Mouse (Mus musculus) granulocyte monocyte progenitor cell, adult 5-6 weeks (primary cell): ENCODE results near the gene Hgd. TPM values are rescaled to one million over a fixed set of nuclear protein-coding genes. Genes with fewer than 3 reads are reported as not detected.
A peak's percentile ranks its signal among the peaks of the same experiment; 100 is the strongest.
"Not testable (repeated sequence)": the region's sequence is repeated elsewhere in the genome, so short reads cannot be mapped to it uniquely, and the experiment has no call there.

Experiments
- ATAC-seq: replicated peaks from 2 replicates; pipeline ENCODE4 v1.8.0; 2016; ENCODE audit warnings: mild to moderate bottlenecking, moderate TSS enrichment, inconsistent platforms; ENCODE audit not compliant: poor library complexity, severe bottlenecking
- total RNA-seq, 2 experiments: library from RNA; stranded (forward) in 1 of 2; stranded (reverse) in 1 of 2; fragments of 200-712, 200-1000 nt in 1 of 2; fragments of >200 nt in 1 of 2; fragmentation: Nextera tagmentation in 1 of 2; gene quantifications; 2 replicates each; pipeline ENCODE4 v1.2.3; 2014 to 2017

Gene Hgd
- total RNA-seq, 2 experiments from 2014 or later, result not detected

DNA sequence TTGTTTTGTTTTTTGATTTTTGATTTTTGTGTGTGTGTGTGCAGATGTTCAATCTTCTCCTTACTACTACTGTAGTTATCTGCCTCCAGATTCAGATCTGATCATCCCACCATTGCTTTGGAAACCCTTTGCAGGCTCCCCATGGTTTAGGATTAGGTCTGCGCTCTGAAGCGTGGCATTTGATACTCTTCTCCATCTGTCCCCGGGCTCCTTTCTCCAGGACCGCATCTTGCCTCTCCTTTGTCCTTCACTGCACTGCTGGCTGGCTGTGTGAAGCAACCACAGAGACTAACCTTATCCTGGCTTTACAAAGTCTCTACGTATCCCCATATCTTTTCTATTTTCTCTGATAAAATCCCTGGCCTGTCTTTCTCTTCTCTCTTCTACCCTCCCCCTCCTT is 43.0 kb downstream of the Hgd start:
- ATAC-seq, result no peak

- no peak for ATAC-seq
These were observed 46.5 kb downstream of the Hgd start for GRCm38 (mm10) chr16:37626388-37626949.

GRCm38 (mm10) chr16:37628336-37628735 is 48.4 kb downstream of the Hgd start:
- ATAC-seq, result no peak

DNA sequence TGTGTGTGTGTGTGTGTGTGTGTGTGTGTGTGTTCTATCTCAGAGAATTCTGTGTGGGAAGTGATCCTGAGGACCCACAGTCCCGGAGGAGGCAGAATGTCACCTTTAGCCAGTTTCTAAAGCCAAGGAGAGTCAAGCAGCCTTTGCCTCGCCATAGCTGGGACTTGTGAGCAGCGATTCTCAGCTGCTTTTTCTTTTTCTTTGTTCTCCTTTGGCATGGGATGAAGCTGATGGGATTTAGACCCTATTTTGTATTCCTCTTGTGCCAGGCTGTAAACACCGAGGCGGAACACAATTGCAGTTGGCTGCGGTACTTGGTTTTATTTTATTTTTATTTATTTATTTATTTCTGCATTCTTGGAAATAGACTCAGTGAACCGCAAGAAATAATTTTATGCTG is 49.1 kb downstream of the Hgd start:
- no peak for ATAC-seq

GRCm38 (mm10) chr16:37634578-37634977 is 54.6 kb downstream of the Hgd start:
- ATAC-seq, result no peak

DNA sequence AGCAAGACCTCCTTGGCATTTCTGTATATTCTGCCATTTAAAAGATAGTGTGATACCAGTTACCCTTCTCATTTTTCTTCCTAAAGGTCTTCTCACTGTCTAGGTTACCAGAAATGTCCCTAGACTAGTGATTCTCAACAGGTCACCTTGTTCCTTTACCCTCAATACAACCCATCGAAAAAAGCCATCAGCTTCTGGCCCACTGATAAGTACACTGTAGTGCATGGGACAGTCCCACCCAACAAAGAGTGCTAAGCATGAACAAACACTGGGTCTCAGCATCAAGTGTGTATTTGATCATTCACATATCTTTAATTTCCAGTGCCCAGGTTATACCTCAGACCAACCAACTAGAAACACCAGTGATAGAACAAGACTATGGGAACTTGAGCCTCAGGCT is 55.1 kb downstream of the Hgd start:
- no peak for ATAC-seq

DNA sequence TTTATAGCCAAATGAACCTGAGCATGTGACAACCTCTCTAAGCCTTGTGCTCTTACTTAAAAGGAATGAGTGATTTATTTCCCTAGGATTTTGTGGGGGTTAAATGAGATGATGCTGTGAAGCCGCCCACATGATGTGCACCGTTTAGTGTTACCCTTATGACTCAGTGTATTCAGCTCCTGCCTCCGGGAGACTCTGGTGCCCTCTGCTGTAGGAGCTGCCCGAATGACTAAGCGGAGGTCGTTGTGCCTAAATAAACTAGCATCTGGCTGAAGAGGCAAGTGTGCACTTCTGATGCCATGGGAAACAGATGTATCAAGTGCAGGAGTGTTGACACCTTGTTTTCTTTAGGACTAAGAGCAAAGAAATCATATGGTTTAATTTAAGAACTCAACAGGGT is 56.2 kb downstream of the Hgd start:
- ATAC-seq, result no peak

DNA sequence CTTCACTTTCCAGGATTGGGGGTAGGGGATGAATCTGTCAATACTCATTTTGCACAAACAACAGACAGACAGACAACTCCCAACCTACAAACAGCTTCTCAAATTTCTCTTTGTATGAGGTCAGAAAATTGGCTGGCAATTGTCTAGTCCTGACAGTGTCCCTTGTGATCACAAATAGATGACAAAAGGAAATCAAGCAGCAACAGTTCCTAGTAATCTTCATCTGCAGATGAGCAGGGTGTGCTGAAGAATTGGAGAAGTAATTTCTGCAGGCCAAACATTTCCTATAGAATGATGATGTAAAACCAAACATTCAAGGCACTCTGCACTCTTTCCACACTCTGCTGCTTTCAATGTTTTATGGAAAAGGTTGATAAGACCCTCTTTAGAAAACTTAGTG is 57.8 kb downstream of the Hgd start:
- no peak for ATAC-seq

DNA sequence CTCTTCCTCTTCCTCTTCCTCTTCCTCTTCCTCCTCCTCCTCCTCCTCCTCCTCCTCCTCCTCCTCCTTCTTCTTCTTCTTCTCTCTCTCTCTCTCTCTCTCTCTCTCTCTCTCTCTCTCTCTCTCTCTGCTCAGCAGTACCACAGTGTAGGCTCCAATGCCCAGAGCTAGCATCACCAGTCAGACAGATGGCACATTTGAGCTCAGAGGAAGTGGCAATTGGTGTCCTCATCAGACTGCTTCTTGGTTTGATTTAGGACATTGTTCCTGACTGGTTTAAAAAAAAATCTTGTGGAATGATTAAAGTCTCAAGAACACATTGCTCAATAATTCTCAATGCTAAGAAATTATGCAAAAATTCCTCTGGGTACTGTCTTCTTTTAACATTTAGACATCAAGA is 60.6 kb downstream of the Hgd start:
- ATAC-seq, result not testable (repeated sequence)

- ATAC-seq, result no peak
These were observed 64.5 kb downstream of the Hgd start for GRCm38 (mm10) chr16:37644486-37644885.

GRCm38 (mm10) chr16:37645211-37645610 is 65.3 kb downstream of the Hgd start:
- no peak for ATAC-seq

GRCm38 (mm10) chr16:37645799-37646198 is 65.8 kb downstream of the Hgd start:
- ATAC-seq, result no peak

DNA sequence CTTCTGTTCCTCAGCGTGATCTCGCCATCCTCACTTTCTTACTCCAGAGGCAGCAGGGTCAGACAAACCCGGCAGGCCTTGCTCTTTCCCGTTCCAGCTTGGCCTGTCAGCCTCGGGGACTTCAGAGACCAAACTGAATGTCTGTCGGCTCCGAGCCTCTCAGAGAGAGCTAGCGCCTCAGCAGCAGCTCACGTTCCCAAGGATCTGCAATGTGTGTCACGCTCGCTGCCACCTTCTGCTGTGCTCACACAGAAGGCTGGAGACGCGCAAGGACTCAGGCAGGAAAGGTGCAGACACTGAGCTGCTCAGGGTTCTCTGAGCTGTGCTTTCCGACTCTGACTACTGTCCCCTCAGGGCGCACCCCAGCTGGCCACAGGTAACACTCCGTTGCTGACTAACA is 67.1 kb downstream of the Hgd start:
- no peak for ATAC-seq

- ATAC-seq, result no peak
These were observed 68.0 kb downstream of the Hgd start for GRCm38 (mm10) chr16:37647936-37648335.

GRCm38 (mm10) chr16:37649068-37649467 is 69.1 kb downstream of the Hgd start:
- no peak for ATAC-seq

DNA sequence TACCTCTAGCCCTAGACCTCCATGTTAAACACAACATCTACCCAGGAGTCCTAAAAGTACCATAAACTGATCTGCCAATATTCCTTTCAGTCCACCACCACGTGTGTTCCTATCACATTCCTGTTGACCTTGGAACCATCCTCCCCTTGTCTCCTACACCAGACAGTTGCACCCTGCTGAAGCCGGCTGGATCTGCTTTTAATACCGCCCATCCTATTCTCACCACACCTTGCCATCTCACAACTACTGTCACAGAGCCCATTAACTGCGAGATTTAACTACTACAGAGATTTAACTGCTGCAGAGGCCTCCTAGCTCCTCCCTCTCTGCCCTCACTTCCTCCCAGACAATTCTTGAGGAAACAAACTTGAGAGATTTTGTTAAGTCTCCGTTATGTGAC is 71.5 kb downstream of the Hgd start:
- ATAC-seq, result no peak

DNA sequence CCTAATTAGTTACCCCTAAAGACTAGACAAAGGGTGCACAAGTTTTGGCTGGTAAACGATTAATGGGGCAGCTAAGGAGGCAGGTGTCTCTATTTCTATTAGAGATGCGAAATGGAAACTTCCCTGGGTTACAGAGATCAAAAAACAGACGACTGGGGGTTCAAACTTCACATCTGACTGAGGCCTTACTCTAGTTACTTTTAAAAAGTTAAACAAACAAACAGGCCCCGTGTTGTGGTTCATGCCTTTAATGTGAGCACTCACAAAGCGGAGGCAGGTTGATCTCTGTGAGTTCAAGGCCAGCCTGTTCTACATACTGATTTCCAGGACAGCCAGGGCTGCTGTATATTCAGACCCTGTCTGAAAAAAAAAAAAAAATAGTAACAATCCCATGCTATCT is 72.7 kb downstream of the Hgd start:
- ATAC-seq, result no peak

- ATAC-seq, result no peak
These were observed 73.1 kb downstream of the Hgd start for GRCm38 (mm10) chr16:37653058-37653457.

DNA sequence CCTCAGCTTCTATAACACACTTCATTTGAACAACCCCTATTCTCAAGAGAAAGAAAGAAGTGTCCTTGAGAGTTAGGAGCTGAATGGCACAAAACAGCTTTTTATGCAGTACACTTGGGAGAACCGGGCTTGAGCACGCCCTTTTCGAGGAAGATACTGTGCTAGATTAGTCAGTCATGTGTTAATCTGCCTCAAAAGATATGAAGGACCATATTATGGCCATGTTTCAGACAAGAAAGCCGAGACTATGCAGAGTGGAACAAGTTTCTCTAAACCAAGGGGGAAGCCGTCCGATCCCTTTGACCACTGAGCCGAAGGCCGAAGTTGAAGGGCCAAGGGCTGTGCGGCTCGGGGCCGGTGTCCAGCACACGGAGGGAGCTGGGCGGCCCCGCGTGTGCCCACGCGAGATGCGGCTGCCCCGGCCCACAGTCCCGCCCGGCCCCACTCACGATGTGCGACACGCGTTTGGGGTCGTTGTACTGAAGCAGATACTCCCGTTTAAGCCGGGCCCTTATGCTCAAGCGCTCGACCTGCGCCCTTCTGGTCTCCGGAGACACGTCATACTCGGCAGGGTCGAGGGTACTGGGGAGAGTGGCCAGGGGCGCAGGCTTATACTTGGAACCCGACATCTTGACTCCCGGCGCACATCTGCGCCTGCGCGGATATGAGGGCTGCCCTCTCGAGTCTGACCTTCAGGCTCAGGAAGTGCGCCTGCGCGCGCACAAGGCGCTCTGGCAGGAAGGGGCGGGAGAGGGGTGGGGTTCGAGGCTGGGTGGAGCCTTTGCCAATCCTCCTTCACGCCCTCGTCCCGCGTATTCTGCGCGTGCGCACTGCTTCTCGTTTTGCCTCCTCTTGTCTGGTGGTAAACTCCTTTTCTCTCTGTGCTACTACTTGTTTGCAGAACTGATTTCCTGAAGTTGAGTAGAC is 74.0 kb downstream of the Hgd start, which contains the start of gene Ndufb4:
Gene Ndufb4, minus strand, starts transcription at position 723 of the 927 bp plus-strand sequence.
- ATAC-seq, result peak; percentile 98

- no peak for ATAC-seq
These were observed 75.0 kb downstream of the Hgd start for GRCm38 (mm10) chr16:37654831-37655455.

DNA sequence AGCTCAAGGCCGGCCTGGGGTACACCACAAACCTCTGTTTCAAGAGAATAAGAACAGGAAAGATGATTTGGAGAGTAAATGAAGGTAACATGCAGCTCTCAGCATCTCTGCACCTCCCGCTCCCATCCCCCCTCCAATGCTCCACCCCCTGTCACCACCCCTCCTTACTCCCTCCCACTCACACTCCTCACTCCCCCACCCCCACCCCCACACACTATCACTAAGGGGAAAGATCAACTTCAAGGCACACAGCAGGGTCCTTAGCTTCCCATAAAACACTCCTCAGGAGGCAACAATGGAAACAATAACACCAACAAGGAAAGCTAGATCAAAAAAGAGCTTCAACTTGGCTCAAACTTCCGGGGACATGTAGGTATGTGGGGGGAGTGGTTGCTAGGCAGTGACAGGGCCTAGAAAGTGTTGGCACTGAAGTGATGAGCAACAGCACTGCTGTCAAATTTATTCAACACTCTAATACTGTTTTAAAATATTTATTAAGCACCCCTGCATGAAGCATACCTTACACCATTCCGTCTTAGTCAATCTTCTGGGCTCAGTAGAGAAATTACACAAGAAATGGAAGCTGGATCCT is 75.9 kb downstream of the Hgd start:
- no peak for ATAC-seq
